Mouse (Mus musculus): Measurements from ENCODE around the gene Rcor1.

DNA sequence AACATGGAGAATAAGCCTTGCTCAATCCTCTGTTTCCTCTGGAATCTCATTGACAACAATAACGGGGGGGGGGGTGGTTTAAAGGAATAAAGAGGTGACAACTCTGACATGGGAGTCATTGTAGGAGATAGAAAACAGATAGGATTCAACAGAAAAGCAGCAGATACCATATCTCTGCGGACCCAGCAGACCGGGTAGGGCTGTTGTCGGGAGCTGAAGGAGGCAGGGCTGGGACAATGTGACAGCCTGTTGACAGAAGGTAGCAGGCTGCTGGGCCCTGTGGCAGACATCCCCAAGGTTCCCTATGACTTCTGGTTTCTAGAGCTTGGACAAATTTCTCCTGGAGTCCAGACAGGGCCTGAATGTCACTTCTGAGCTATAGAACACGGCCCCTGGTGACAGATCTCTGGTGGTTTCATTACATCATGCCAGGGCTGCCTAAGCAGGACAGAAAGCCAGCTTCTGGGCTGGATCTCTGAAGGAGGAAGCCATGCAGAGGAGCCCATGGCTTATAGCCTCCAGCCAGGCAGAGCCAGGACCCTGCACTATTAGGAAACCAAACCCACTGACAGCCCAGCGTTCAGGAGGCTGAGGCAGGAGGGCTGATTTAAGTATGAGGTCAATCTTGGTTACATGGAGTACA, 29.4 kb upstream of the Rcor1 start:
- no peak for TF ChIP-seq CHD2 (IDR thresholded peaks at IDR 0.05; ENCODE audit: low read depth, low read length)
- no peak for TF ChIP-seq MAFK (IDR thresholded peaks at IDR 0.05; ENCODE audit: insufficient read depth, low read depth, low read length)

Measured in ES-E14 (cell line).